Mouse (Mus musculus): ENCODE data around the gene Vwa2.

Gene Vwa2

GRCm38 (mm10) chr19:56873816-56874600, at the start of gene Vwa2:
Gene Vwa2, plus strand, starts transcription at chr19:56874249.
- DNase-seq (ENCODE audit: low spot score in 2 of 2), result peak in 1 of 2 experiments; percentile 13

GRCm38 (mm10) chr19:56826047-56826631, 47.9 kb upstream of the Vwa2 start, which contains the start of gene Tdrd1:
Gene Tdrd1, plus strand, starts transcription at chr19:56826209.
- no peak for DNase-seq (ENCODE audit: low spot score in 2 of 2)

GRCm38 (mm10) chr19:56828305-56828704, 45.7 kb upstream of the Vwa2 start:
- no peak for DNase-seq (ENCODE audit: low spot score in 2 of 2)

- no peak for DNase-seq (ENCODE audit: low spot score in 2 of 2)
These were observed 44.8 kb upstream of the Vwa2 start for GRCm38 (mm10) chr19:56829267-56829666.

GRCm38 (mm10) chr19:56830163-56830562, 43.9 kb upstream of the Vwa2 start:
- no peak for DNase-seq (ENCODE audit: low spot score in 2 of 2)

GRCm38 (mm10) chr19:56835340-56835739, 38.7 kb upstream of the Vwa2 start:
- no peak for DNase-seq (ENCODE audit: low spot score in 2 of 2)

GRCm38 (mm10) chr19:56838942-56839706, 34.9 kb upstream of the Vwa2 start:
- no peak for DNase-seq (ENCODE audit: low spot score in 2 of 2)

- no peak for DNase-seq (ENCODE audit: low spot score in 2 of 2)
These were observed 31.1 kb upstream of the Vwa2 start for GRCm38 (mm10) chr19:56842974-56843373.

GRCm38 (mm10) chr19:56852590-56852989, 21.5 kb upstream of the Vwa2 start:
- no peak for DNase-seq (ENCODE audit: low spot score in 2 of 2)

- DNase-seq (ENCODE audit: low spot score in 2 of 2), result no peak
These were observed 17.6 kb upstream of the Vwa2 start for GRCm38 (mm10) chr19:56856455-56856854.

GRCm38 (mm10) chr19:56867701-56868100, 6.3 kb upstream of the Vwa2 start:
- no peak for DNase-seq (ENCODE audit: low spot score in 2 of 2)

- no peak for DNase-seq (ENCODE audit: low spot score in 2 of 2)
These were observed 709 bp downstream of the Vwa2 start for GRCm38 (mm10) chr19:56874601-56875315.

- DNase-seq (ENCODE audit: low spot score in 2 of 2), result no peak
These were observed 3.3 kb downstream of the Vwa2 start for GRCm38 (mm10) chr19:56877364-56877763.

- DNase-seq (ENCODE audit: low spot score in 2 of 2), result no peak
These were observed 13.8 kb downstream of the Vwa2 start for GRCm38 (mm10) chr19:56887879-56888278.

- no peak for DNase-seq (ENCODE audit: low spot score in 2 of 2)
These were observed 14.6 kb downstream of the Vwa2 start for GRCm38 (mm10) chr19:56888654-56889053.

- DNase-seq (ENCODE audit: low spot score in 2 of 2), result no peak
These were observed 17.4 kb downstream of the Vwa2 start for GRCm38 (mm10) chr19:56891438-56891837.

- no peak for DNase-seq (ENCODE audit: low spot score in 2 of 2)
These were observed 18.5 kb downstream of the Vwa2 start for GRCm38 (mm10) chr19:56892586-56892985.

- no peak for DNase-seq (ENCODE audit: low spot score in 2 of 2)
These were observed 19.3 kb downstream of the Vwa2 start for GRCm38 (mm10) chr19:56893326-56893725.

GRCm38 (mm10) chr19:56897654-56898053, 23.6 kb downstream of the Vwa2 start:
- no peak for DNase-seq (ENCODE audit: low spot score in 2 of 2)

GRCm38 (mm10) chr19:56904095-56904494, 30.0 kb downstream of the Vwa2 start:
- DNase-seq (ENCODE audit: low spot score in 2 of 2), result no peak

GRCm38 (mm10) chr19:56905395-56905794, 31.3 kb downstream of the Vwa2 start:
- DNase-seq (ENCODE audit: low spot score in 2 of 2), result no peak

- no peak for DNase-seq (ENCODE audit: low spot score in 2 of 2)
These were observed 33.8 kb downstream of the Vwa2 start for GRCm38 (mm10) chr19:56907850-56908249.

Measured in right cerebral cortex, postnatal 36 days (tissue).